Mouse (Mus musculus): ENCODE results near the gene Gpr132. TPM values are rescaled to one million over a fixed set of nuclear protein-coding genes. Genes with fewer than 3 reads are reported as not detected.

The Gpr132 gene
- total RNA-seq, 2 experiments from 2014 or later, result 0.22 to 2.0 TPM

DNA sequence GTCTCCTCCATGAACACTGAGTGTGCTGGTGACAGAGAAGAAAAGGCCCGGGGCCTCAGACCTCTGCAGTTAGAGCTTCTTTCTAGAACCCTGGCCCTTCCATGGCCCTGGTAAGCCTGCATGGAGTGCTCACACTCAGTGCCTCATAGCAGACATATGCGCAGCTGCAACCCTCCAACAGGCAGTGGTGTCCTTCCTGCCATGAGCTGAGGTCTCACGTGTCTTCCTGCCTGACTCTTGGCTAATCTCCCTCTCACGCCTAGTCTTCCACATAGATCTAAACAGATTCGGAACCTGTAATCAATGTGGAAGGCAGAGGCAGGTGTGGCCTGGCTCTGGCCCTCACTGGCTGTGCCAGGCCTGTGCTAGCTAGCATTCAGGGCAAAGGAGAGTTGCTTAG lies 11.7 kb upstream of the Gpr132 start:
- intact Hi-C loops (cut with DNase I), result loop anchor here (10.0 kb wide), 1 partner anchor 195 kb away; the partner anchor contains the start of gene Tex22
- no peak for DNase-seq

DNA sequence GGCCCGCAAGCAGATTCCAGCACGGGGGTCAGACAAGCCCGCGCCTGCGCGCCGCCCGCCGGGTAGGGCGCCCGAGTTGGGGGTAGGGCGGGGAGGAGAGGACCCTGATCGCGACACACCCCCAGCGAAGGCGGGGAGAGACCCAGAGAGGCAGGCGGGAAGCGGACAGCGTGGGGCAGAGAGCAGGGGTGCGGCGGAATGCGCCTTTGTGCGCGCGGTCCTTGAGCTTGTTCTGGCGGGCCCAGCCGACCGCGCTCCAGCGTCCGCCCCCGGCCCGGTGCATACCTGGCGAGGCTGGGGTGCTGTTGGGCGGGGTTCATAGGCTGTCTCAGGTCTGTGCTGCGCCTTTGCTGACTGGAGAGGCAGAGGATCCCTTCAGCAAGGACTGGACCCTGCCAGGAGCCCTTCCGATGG lies 9.6 kb upstream of the Gpr132 start:
- intact Hi-C loops (cut with DNase I), result loop anchor here (2.0 to 10.0 kb wide), 2 partner anchors 53 to 197 kb away; partner anchors contain the start of gene Tex22
- DNase-seq, result no peak

DNA sequence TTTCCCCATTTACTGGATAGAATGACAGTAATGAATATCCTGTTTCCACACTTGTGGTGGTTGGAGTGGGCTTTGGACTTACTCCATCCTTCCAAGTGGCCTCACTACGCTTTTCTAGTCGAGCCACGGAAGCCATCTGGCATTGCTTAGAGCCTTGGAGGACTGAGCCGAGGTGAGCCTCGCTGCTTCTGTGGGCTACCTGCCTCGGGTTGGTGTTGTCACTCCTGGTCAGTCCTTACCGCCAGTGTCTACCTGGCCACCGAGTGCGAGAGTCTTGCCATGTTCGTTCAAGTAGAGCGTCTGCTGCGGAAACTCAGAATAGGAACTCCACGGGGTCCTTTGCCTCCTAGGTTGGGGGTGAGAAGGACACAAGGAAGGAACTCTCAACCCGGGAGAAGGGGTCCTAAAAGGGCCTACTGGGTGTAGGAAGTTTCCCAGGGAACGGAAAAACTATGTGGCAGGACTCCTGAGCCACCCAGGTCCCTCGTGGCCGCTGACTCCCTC lies 9.1 kb upstream of the Gpr132 start:
- no peak for DNase-seq

DNA sequence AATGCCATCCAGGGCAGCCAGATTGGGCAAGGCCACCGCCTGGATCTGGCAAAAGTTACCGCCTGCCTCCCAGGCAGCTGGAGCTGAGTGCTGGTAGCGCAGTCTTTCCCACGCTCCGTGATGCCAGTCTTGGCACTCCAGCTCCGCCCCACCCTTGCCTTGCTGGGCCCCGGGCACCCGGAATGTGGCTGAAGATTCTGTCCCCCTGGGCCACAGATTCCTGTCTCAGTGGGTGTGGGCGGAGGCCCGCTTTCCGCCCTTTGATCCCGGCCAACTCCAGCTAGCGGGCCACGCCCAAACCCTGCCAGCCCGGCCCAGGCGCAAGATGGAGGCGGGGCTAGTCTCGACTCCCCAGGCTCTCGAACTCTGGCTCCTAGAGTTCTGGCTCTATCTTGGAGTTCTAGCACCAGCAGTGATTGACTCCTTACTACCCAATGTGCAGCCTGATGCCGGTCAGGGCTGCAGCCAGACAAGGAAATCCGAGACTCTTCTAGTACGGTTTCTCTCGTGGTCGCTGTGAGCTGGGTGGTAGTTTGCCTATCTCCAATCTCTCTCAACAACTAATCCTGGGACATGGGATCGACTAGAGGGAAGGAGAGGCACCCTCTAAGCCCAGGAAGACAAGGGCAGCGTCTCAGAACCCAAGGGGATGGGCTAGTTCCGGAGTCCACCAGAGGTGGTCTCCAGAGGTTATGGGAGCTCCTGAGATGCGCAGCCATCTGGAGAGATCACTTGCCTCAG lies 8.5 kb upstream of the Gpr132 start:
- intact Hi-C loops (cut with DNase I), result loop anchor here (2.0 to 10.0 kb wide), 2 partner anchors 54 to 198 kb away; partner anchors contain the start of gene Tex22
- DNase-seq, result peak; percentile 57 to 74

More for the DNA sequence above, 9.1 kb upstream of the Gpr132 start:
- intact Hi-C loops (cut with DNase I), result loop anchor here (2.0 to 10.0 kb wide), 2 partner anchors 54 to 198 kb away; partner anchors contain the start of gene Tex22

DNA sequence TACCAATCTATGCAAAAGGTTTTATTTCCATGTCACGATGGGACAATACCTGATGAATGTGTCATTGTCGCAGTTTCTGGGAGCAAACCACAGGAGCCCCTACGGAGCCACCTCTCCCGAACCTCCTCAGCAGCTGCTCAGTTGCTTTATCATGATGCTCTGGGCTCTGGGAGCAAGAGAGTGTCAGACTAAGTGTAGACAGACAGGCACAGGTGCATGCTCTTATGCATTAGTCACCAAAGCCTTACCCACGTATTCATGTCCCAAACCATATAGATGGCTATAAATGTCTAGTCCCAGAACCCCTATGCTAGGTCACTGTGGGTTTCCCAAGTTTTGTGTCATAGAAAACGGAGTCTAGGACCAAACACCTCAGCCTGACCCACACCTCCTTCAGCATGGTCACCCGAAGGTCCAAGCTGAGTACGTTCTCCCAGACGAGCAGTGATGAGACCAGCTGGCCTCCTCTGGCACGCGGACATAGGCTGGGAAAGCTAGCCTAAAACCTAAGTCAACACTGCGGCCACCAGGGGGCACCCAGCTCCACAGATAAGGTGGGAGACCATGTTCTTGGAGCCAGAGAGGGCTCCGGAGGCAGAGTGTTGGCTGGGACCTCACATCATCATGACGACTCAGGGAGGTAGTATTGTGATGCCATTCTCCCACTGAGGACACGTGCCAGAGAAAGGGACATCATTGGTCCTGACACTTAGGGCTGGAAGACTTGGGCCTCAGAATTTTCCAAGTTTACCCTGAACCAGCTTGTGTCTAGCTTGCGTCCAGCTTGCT lies 7.4 kb upstream of the Gpr132 start:
- intact Hi-C loops (cut with DNase I), result loop anchor here (2.0 to 10.0 kb wide), 3 partner anchors 55 to 199 kb away; partner anchors contain the start of gene Tex22

DNA sequence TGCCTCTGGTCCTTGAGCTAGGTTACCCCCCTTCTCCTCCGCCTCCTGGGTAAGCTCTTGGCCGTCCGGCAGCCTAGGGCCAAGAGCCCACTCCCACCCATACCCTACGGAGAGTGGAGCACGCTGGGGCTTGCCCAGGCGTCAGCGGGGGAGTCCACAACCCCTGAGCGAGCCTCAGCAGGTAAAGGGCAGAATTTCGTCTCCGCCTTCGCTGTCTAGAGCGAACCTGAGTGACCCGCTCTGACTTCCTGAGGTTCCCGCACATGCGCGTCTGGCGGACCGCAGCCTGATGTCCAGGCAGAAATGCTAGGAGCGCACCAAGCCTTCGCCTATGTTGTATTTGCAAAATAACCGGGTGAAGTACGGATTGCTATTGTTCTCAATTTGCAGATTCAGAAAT lies 6.2 kb upstream of the Gpr132 start:
- no peak for DNase-seq
- intact Hi-C loops (cut with DNase I), result loop anchor here (2.0 to 10.0 kb wide), 2 partner anchors 83 to 201 kb away; partner anchors contain the start of gene Tex22

More for the DNA sequence above, 7.4 kb upstream of the Gpr132 start:
- DNase-seq, result peak; percentile 94 to 96

DNA sequence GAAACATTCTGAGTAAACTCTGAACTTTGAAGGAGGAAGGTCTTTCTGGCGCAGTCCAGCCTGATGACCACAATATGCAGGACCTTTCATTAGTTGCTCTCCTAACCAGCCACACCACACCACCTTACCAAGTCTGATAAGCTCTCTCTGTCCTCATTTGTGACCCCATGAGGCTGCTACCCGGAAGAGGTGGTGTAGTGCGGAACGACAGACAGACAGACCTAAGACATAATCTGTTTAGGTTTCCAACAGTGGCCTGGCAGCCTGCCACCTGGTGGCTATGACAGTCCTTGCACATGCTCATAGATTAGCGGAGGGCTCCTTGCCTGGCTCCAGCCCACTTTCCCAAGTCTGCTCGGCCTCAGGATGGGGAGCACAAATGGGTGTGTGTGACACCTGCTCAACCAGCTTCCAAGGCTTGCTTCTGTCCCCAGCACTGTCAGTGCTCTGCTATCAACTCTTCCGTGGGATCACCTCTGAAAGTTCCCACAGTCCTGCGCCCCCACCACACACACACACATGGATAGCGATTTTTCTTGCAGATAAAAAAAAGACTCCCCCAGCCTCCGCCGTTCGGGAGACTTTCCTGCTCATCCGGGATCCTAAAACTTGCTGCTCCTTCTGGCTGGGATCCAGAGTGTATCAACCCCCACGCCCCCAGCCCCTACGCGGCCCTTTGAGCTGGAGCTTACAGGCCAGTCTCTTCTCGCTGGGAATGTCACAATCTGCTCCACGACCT lies 5.6 kb upstream of the Gpr132 start:
- DNase-seq, result peak; percentile 70 to 77

DNA sequence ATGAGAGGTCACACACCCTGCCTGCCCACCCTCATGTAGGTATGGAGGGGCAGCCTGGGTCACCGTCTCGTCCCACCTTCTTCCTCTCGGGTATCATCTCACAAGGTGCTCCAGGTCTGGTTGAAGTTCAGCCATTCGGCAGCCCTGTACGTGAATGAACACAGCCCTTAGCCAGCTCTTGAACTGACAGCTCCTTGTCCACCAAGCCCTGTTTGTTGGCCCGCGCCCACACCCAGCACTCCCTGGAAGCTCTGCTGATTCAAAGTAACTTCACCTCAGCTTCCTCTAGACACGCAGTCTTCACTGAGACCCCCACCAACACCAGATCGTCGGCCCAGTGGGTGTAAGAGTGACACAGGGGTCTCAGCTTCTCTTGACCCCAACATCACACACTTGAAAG lies 5.0 kb upstream of the Gpr132 start:
- DNase-seq, result no peak
- intact Hi-C loops (cut with DNase I), result loop anchor here (10.0 kb wide), 1 partner anchor 202 kb away; the partner anchor contains the start of gene Tex22

More for the DNA sequence above, 5.6 kb upstream of the Gpr132 start:
- intact Hi-C loops (cut with DNase I), result loop anchor here (2.0 to 10.0 kb wide), 2 partner anchors 83 to 201 kb away; partner anchors contain the start of gene Tex22

DNA sequence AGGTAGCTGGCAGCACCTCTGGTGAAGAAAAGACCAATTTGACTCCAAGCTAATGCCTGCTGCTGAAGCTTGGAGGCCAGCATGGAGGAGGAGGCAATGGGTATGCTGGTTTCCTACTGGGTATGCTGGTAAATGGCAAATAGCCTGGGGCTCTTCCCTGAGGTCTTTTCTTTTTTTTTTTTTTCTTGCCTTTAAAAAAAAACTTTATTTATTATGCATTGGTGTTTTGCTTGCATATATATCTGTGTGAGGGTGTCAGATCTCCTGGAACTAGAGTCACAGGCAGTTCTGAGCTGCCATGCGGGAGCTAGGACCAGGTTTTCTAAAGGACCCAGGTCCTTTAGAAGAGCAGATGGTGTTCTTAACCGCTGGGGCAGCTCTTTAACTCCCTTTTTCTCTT lies 3.2 kb upstream of the Gpr132 start:
- intact Hi-C loops (cut with DNase I), result loop anchor here (10.0 kb wide), 1 partner anchor 204 kb away; the partner anchor contains the start of gene Tex22
- no peak for DNase-seq

DNA sequence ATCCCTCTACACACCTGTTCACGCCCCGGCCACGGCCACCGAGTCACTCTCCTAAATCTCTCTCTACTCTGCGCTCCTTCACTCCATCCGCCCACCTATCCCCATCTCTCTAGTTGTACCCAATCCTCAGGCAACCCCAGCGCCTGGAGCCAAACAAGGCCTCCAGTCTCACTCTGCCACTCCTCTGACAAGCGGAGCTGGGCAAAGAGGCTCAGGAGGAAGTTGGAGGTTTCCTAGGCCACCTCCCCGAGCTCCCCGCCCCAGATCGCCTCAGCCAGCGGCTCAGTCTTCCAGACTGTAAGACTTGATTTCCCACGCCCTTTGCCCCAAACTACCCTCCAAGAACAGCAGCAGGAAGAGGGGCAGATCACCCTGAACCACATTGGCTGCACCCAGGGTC lies 2.7 kb upstream of the Gpr132 start:
- intact Hi-C loops (cut with DNase I), result loop anchor here (10.0 kb wide), 1 partner anchor 204 kb away; the partner anchor contains the start of gene Tex22
- no peak for DNase-seq

DNA sequence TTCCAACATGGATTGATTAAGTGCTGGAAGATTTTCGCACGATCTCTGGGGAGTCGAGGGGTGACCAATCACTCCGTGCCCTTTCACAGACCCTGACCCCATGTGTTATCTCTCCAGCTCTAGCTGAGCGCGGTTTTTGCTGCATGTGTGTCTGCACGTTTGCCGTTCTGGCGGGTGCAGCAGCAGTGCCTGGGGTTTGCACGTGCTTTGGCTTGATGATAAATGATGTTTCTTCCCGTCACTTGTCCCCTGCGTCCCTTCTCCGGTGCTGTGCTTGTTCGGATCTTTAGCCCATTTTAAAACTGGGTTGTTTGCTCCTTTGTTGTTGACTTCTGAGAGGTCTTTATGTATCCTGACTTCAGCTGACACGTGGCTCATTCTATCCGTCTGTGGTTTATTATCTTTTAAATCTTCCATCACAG lies 1.8 kb upstream of the Gpr132 start:
- intact Hi-C loops (cut with DNase I), result loop anchor here (10.0 kb wide), 1 partner anchor 205 kb away; the partner anchor contains the start of gene Tex22
- no peak for DNase-seq

DNA sequence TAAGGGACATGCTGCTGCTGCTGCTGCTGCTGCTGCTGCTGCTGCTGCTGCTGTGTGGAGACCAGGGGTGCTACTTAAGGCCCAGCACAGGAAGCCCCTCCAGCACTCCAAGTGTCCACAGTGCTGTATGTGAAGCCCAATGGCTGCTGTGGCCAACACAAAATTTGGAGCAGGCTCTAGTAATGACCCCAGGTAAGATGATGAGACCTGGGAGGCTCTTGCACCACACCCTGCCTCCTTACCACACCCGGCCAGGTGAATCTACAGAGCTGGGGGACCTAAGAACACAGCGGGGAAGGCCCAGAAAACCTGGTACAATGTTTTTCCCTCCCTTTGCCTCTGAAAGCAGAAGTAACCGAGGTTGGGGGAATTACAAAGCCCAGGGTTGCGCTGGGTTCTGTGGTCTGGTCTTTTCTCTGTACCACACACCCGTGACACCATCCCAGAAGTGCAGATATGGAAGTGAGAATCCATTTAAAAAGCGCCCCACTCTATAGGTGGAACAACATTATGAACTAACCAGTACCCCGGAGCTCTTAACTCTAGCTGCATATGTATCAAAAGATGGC lies 838 bp downstream of the Gpr132 start:
- intact Hi-C loops (cut with DNase I), result no loop called here
- DNase-seq, result no peak

DNA sequence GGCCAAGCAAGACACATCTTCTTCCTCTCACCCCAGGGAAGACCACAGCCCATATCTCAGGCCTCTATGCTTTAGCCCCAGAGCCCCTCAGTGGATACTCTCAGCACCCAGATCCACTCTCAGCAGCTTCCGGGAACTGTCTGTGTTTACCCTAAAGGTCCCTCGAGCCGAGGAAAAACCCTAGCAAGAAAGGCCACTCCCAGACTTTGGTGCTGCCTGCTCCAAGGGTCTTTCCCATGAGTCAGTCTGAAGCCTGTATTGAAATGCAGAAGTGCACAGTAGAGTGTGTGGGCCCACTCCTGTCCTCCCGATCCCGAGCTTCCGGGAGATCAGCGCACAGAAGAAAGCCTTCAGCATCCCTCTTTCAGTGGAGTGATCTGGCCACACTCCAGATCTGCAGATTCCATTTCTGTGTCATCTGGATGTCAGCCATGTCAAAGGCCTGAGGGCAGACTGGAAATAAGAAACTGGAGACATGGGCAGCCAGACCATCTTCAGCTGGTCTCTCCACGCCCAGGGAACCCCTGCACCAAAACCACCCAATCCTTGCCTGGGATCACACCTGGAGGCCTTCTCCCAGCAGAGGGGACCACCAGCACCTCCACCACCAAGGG lies 1.5 kb downstream of the Gpr132 start:
- intact Hi-C loops (cut with DNase I), result no loop called here
- no peak for DNase-seq

DNA sequence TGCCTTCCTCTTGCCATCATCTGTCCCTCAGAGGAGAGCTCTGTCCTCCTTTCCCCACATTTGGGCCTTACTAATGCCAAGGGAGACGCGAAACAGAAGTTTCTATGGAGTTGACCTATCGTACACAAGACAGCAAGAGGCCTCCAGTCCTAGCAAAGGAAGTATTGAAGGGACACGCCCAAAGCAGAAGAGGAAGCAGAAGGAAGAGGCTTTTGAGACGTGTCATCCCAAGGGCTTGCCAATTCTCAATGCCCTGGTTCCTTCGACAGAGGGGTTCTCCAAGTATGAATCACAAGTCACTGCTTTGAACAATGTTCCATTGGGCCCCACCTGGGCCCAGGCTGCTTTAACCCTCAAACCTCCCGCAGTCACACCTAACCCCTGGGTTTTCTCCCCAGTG lies 3.2 kb downstream of the Gpr132 start:
- no peak for DNase-seq
- intact Hi-C loops (cut with DNase I), result no loop called here

DNA sequence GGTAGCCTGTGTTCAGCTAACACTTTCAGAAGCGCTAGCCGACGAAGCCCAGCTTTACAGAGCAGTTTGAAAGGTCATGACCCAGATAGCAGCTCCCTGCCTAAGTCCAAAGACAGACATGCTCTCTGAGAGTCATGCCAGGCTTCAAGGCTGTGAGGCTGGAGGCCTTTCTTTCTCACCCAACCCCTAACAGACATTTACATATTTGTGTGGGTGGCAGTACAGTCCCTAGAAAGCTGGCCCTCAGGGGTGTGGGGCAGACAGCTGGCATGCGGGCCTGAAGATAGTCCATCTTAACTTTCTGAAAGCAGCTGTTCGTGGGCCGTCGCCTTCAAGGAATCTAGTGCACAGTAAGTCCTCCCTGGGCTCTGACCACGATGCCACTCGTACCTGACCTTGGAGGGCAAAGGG lies 6.1 kb downstream of the Gpr132 start:
- intact Hi-C loops (cut with DNase I), result no loop called here
- no peak for DNase-seq

DNA sequence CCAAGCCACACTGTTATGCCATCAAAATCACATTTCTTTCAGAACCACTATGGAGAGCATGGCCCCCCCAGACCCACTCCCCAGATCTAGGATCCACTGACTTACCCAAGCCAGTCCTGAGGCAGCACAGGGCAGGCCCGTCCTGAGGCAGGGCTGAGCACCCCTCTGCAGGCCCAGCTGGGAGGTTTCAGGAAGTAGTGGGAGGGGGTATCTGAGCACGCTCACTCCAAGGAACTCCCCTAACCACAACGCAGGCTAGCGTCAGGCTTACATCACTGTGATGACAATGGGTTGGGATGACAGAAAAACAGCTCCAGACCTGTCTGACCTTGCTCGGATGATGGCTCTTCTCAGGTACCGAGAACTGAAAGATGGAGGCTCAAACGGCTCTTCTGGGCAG lies 7.3 kb downstream of the Gpr132 start:
- no peak for DNase-seq
- intact Hi-C loops (cut with DNase I), result no loop called here

DNA sequence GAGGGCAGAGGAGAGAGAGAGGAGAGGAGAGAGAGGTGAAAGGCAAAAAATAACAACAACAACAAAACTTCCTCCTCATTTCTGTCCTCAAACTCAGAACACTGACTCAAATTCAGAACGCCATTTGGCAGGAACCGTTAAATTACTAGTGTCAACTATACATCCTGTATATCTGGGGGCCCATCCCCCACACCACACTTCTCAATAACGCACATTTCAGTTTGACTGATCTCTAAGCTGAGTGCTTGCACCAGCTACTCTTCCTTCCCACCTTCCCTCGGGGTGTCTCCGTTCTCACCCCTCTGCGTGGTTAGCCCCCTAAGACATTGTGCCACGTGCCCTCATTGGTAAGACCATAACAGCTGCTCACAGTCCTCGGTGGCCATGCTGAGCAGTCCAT lies 8.1 kb downstream of the Gpr132 start:
- no peak for DNase-seq
- intact Hi-C loops (cut with DNase I), result no loop called here

DNA sequence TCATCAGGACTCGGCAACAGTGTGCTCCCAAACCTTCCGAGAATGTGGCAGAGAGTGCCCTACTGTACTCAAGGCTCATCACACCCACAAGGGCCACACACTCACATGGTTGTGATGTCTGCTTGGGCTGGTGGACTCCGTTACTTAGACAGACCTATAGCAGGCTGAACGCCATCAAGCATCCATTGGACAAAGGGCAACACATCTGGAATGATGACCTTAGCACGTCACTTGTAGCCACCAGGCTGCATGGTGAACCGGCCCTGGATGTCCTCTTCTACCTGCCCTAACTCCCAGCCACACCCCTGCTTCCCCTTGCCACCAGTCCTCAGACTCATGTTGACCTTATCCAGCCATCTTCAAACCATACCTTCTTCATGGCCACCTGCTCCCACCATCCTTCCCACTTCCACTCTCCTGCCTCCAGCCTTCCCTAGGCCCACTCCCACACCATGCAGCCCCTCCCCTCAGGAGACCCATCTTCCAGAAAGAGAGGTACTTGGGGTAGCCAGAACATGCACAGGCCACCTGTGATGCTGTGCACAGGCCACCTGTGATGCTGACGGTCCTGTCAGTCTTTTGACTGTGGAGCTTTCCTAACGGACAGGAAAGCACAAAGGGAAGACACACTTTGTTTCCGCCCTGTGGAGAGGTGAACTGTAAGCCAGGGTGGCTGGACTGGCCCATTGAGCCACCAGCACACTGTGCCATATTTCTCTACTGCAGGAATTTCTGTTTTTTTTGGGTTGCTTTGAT lies 9.3 kb downstream of the Gpr132 start:
- intact Hi-C loops (cut with DNase I), result no loop called here
- DNase-seq, result no peak

Measured in heart, postnatal 14 days (tissue).